Mouse (Mus musculus): ENCODE measurements around the gene Lamc1. TPM values are rescaled to one million over a fixed set of nuclear protein-coding genes. Genes with fewer than 3 reads are reported as not detected.
"Not testable (repeated sequence)": the region's sequence is repeated elsewhere in the genome, so short reads cannot be mapped to it uniquely, and the experiment has no call there.

The Lamc1 gene
- polyA plus RNA-seq, 1 experiment = 15.5 TPM

DNA sequence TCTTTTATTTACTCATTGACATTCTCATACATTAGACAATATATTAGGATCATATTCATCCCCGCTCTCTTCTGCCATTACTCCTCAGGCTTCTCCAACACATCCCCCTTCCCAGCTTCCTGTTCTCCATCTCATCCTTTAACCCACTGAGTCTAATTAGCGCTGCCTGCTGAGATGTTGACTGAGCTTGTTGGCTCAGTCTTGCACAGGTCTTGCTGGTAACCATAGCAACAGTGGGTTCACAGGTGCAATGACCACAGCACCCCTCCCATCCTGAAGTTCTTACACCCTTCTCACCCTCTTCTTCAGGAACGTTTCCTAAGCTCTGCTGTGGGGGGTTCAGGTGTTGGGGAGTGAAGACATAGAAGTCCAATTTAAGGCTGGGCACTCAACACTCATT lies 28.0 kb upstream of the Lamc1 start:
- no peak overlapping the region for H3K4me3 ChIP-seq (ENCODE audit: insufficient read depth, low read length)
- no peak overlapping the region for H3K27ac ChIP-seq (ENCODE audit: insufficient read depth, low read depth, low read length)
- H3K4me1 ChIP-seq (ENCODE audit: control insufficient read depth, insufficient read depth, low read length) = no peaks in the 10 kb centered on the region
- no peak for TF ChIP-seq CTCF (IDR thresholded peaks at IDR 0.05; ENCODE audit: low read depth, low read length)
- no peak for TF ChIP-seq POLR2A (IDR thresholded peaks at IDR 0.05; ENCODE audit: borderline replicate concordance, low read depth, low read length)

DNA sequence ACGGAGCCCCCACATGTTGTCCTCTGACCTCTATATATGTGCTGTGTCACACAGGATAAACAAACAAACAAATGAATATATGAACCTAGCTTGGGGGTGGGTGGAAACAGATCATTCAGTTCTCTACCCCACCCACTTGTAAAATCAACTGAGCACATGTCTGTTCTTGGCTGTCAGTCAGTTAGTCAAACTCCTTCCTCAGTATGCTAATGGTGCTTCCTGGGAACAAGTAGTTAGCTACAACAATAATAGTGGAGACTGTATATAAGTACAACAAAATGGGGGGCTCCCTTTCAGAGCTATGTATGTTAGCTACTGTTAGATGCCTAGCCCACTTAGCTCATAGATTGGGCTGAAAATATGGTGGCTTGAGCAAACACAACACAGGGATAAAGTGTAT lies 24.6 kb upstream of the Lamc1 start:
- no peak overlapping the region for H3K4me3 ChIP-seq (ENCODE audit: insufficient read depth, low read length)
- no peak overlapping the region for H3K27ac ChIP-seq (ENCODE audit: insufficient read depth, low read depth, low read length)
- H3K4me1 ChIP-seq (ENCODE audit: control insufficient read depth, insufficient read depth, low read length) = peaks cover 10% of the 10 kb centered on the region
- no peak for TF ChIP-seq POLR2A (IDR thresholded peaks at IDR 0.05; ENCODE audit: borderline replicate concordance, low read depth, low read length)
- TF ChIP-seq CTCF (IDR thresholded peaks at IDR 0.05; ENCODE audit: low read depth, low read length) = no peak

DNA sequence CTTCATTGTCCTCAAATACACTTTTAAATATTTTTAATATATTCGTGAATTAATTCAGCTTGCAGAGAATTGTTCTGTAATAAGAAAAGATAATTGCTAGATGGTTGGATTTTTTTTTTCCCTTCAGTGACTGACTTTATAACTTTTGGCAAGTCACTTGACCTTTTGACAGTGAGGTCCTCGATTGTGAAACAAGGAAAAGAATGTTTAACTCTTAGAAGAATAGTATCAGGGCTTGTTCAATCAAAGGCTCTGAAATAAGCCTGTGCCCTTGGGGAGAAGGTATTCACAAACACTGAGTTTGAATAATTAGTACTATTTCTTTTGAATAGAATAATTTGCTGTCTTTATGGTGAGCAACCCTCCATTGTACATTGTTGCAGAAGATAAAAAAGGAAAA lies 21.9 kb upstream of the Lamc1 start:
- TF ChIP-seq CTCF (IDR thresholded peaks at IDR 0.05; ENCODE audit: low read depth, low read length) (no peak), POLR2A (IDR thresholded peaks at IDR 0.05; ENCODE audit: borderline replicate concordance, low read depth, low read length) (no peak)
- no peak overlapping the region for H3K27ac ChIP-seq (ENCODE audit: insufficient read depth, low read depth, low read length)
- no peak overlapping the region for H3K4me3 ChIP-seq (ENCODE audit: insufficient read depth, low read length)
- peaks cover 22% of the 10 kb centered on the region for H3K4me1 ChIP-seq (ENCODE audit: control insufficient read depth, insufficient read depth, low read length)

DNA sequence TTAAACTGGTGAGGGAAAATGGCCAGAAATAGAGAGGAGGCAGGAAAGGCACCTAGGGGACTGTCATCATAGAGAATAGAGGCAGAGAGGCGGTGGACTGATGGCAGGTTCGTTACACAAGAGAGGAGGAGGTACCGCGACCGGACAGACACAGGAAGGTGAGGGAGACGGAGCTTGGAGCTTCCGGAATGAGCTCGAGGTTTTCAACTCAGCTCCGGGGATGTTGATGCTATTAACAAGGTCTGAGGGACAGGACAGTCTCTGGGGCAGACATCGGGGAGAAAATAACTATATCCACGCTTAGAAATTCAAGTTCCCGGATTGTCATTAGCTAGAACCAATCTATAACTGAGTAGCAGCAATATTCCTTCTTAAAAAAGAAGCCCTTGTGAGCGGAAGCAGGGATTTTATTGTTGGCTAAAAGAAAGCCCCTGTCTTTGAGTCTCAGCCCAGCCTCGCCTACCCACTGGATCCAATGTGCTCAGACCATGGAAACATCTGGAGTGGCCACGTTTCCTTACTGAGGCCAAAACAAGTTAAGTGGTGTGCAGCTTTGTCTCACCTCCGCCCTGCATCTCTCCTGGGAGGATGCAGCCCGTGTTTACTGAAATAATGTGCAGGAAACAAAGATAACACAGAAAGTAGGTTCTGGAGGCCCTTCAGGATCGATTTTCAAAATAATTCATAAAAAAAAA lies 21.3 kb upstream of the Lamc1 start:
- Histone ChIP-seq H3K27ac (ENCODE audit: insufficient read depth, low read depth, low read length) (no peak overlapping the region), H3K4me1 (ENCODE audit: control insufficient read depth, insufficient read depth, low read length) (peaks cover 28% of the 10 kb centered on the region), H3K4me3 (ENCODE audit: insufficient read depth, low read length) (no peak overlapping the region)
- TF ChIP-seq CTCF (IDR thresholded peaks at IDR 0.05; ENCODE audit: low read depth, low read length) (no peak), POLR2A (IDR thresholded peaks at IDR 0.05; ENCODE audit: borderline replicate concordance, low read depth, low read length) (no peak)

DNA sequence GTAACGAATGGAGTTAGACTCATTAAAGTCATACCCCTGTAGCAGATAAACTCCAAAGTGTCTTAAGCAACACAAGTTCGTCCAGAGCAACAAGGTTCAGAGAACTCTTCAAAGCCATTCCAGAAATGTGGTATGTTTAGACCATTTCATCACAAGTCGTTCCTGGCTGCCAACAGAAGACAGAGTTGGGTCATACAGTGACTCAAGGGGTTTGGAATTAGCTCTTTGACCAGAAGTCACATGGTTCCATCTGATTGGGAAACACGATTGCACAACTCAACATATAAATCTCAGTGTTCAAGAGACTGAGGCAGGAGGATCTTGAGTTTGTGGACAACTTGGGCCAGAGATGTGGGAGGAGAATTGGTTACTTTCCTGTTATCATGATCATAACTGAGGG lies 18.4 kb upstream of the Lamc1 start:
- TF ChIP-seq POLR2A (IDR thresholded peaks at IDR 0.05; ENCODE audit: borderline replicate concordance, low read depth, low read length) (no peak), CTCF (IDR thresholded peaks at IDR 0.05; ENCODE audit: low read depth, low read length) (no peak)
- Histone ChIP-seq H3K4me1 (ENCODE audit: control insufficient read depth, insufficient read depth, low read length) (peaks cover 42% of the 10 kb centered on the region), H3K27ac (ENCODE audit: insufficient read depth, low read depth, low read length) (peak overlapping the region; percentile 59), H3K4me3 (ENCODE audit: insufficient read depth, low read length) (no peak overlapping the region)

DNA sequence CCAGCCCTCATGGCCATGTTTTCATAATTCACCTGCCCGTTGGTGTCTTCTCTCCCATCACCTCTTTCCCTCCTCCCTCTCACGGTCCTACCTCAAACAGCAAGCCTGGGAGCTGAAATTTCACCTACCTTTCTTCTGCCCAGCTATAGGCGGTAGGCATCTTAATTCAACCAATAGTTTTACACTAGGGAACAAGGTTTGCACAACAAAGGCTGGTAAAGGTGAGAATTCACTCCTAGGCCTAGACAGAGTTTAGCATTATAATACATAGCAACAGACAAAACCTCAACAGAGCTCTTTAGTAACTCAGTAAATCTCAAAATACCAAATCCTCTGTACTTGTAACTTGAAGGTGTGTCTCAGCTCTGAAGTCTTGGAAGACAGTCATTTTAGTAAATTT lies 15.1 kb upstream of the Lamc1 start:
- Histone ChIP-seq H3K27ac (ENCODE audit: insufficient read depth, low read depth, low read length) (no peak overlapping the region), H3K4me3 (ENCODE audit: insufficient read depth, low read length) (no peak overlapping the region), H3K4me1 (ENCODE audit: control insufficient read depth, insufficient read depth, low read length) (peaks cover 45% of the 10 kb centered on the region)
- TF ChIP-seq POLR2A (IDR thresholded peaks at IDR 0.05; ENCODE audit: borderline replicate concordance, low read depth, low read length) (no peak), CTCF (IDR thresholded peaks at IDR 0.05; ENCODE audit: low read depth, low read length) (no peak)

DNA sequence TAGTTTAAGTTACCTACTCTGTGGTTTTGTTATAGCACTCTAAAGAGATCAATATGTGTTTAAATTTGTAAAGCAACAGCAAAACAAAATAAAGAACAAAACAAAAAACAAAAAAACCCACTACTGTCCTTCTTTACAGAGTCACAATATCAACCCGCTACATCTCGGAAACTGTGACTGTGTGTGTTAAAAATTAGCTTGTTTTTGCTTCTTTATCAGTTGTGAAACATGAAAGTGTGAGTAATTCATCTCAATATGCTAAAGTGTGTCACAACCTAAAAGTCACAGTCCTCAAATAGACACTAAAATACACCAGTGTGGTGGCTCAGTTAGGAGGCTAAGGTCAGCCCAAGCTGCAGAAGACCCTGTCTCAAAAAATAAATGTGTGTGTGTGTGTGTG lies 14.5 kb upstream of the Lamc1 start:
- Histone ChIP-seq H3K27ac (ENCODE audit: insufficient read depth, low read depth, low read length) (no peak overlapping the region), H3K4me1 (ENCODE audit: control insufficient read depth, insufficient read depth, low read length) (peaks cover 45% of the 10 kb centered on the region), H3K4me3 (ENCODE audit: insufficient read depth, low read length) (no peak overlapping the region)
- TF ChIP-seq POLR2A (IDR thresholded peaks at IDR 0.05; ENCODE audit: borderline replicate concordance, low read depth, low read length) (no peak), CTCF (IDR thresholded peaks at IDR 0.05; ENCODE audit: low read depth, low read length) (no peak)

DNA sequence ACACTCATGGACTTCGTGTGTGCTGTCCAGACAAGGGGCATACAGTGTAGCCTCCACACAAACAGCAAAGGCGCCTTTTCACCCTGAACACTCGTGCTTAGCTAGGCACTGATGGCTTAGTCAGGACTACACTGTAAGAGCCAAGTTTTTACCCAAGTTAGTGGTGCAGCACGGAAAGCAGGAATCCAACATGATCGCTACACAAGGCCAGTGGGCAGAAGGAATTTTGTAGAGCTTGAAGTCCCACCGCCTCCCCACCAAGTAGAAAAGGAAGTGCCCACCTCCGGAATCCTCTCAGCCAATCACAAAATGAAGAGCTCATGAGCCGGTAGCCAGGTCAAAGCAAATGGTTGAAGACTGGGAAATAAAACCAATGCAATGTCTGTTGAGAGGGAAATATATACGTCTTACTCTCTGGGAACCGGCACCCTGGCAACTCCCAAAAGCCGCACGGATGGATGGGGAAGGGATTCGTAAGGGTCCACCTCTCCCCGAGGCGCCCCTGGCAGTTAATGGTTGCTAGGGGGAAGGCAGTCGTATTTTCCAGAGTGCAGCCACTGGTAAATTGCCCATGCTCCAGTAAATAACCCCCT lies 13.2 kb upstream of the Lamc1 start:
- Histone ChIP-seq H3K4me1 (ENCODE audit: control insufficient read depth, insufficient read depth, low read length) (peaks cover 41% of the 10 kb centered on the region), H3K4me3 (ENCODE audit: insufficient read depth, low read length) (no peak overlapping the region), H3K27ac (ENCODE audit: insufficient read depth, low read depth, low read length) (no peak overlapping the region)
- no peak for TF ChIP-seq CTCF (IDR thresholded peaks at IDR 0.05; ENCODE audit: low read depth, low read length)
- no peak for TF ChIP-seq POLR2A (IDR thresholded peaks at IDR 0.05; ENCODE audit: borderline replicate concordance, low read depth, low read length)

DNA sequence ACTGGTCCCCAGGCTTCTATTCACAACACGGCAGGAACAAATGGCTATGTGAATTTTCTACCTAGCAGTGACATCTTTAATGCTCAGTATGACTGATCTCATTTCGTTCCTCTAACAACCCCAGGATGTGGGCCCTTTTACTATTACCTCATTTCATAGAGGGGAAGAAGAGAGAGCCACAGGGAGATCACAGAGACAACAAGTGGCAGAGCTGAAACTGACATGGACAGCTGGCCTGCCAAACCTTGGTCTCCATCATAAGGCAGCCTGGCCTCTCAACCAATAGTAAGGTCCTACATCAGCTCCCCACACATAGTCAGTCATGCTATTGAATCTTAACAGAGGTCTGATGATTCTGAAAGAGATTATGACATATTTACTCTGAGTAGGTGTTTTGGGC lies 12.4 kb upstream of the Lamc1 start:
- no peak for TF ChIP-seq POLR2A (IDR thresholded peaks at IDR 0.05; ENCODE audit: borderline replicate concordance, low read depth, low read length)
- Histone ChIP-seq H3K4me3 (ENCODE audit: insufficient read depth, low read length) (no peak overlapping the region), H3K27ac (ENCODE audit: insufficient read depth, low read depth, low read length) (no peak overlapping the region), H3K4me1 (ENCODE audit: control insufficient read depth, insufficient read depth, low read length) (peaks cover 36% of the 10 kb centered on the region)

DNA sequence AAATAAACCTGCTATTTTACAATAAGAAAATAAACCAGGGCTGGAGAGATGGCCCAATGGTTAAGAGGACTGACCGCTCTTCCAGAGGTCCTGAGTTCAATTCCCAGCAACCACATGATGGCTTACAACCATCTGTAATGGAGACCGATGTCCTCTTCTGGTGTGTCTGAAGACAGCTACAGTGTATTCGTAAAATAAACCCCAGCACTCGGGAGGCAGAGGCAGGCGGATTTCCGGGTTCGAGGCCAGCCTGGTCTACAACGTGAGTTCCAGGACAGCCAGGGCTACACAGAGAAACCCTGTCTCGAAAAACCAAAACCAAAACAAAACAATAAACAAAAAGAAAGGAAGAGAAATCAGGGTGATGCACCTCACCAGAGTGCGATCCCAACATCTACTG lies 2.9 kb upstream of the Lamc1 start:
- H3K4me3 ChIP-seq (ENCODE audit: insufficient read depth, low read length) = not testable (repeated sequence)

More for the DNA sequence above, 2.9 kb upstream of the Lamc1 start:
- H3K4me1 ChIP-seq (ENCODE audit: control insufficient read depth, insufficient read depth, low read length); H3K27ac ChIP-seq (ENCODE audit: insufficient read depth, low read depth, low read length): not testable (repeated sequence)

Data from bone marrow macrophage, adult 2 months (primary cell).